In genomic region chrX:50442696-50443095, GRCm38 (mm10) we compare ENCODE assay signal across 25 mouse cellular contexts. TPM values are rescaled to one million over a fixed set of nuclear protein-coding genes. Genes with fewer than 3 reads are reported as not detected.
DNase-seq lines count a peak whose midpoint lies in the region; ATAC-seq and TF ChIP-seq lines count a peak whose summit lies in the region.
"Had no signal": no experiment of that assay in that cellular context is flagged by ENCODE, and none has a peak within 500 bp of the region (broad histone marks: within the 10 kb centered on the region; RNA-seq: fewer than 3 reads in every experiment).

No protein-coding gene starts in this region.

- WGBS in forebrain, postnatal 0 days, result 80% methylated on average over 1 of the region's 1 CpGs
- 88% methylated on average over 1 of the region's 1 CpGs for WGBS in forebrain, embryonic 15.5 days
- 93% methylated on average over 1 of the region's 1 CpGs for WGBS in midbrain, postnatal 0 days
- whole genome bisulfite sequencing in midbrain, embryonic 15.5 days, result 96% methylated on average over 1 of the region's 1 CpGs

- no peak overlapping the region for H3K4me2 ChIP-seq in forebrain, postnatal 0 days (ENCODE audit: low read depth)
- no peak overlapping the region for H3K4me2 ChIP-seq in forebrain, embryonic 15.5 days (replicated peaks)
- no peak overlapping the region for H3K4me2 ChIP-seq in midbrain, postnatal 0 days (ENCODE audit: low read depth, low read length, poor library complexity, severe bottlenecking)
- no peak overlapping the region for H3K4me2 ChIP-seq in midbrain, embryonic 15.5 days
- H3K4me2 ChIP-seq: embryonic facial prominence, embryonic 15.5 days; heart, embryonic 12.5 days had no signal

- no peaks in the 10 kb centered on the region for H3K4me1 ChIP-seq in forebrain, postnatal 0 days (ENCODE audit: insufficient read depth)
- H3K4me1 ChIP-seq in forebrain, embryonic 15.5 days, result no peaks in the 10 kb centered on the region
- H3K4me1 ChIP-seq in midbrain, postnatal 0 days (ENCODE audit: insufficient read depth, low read length), result no peaks in the 10 kb centered on the region
- no peaks in the 10 kb centered on the region for H3K4me1 ChIP-seq in midbrain, embryonic 15.5 days
- H3K4me1 ChIP-seq: embryonic facial prominence, embryonic 15.5 days; forebrain, embryonic 10.5 days; heart, embryonic 12.5 days had no signal

- no peak overlapping the region for H3K9ac ChIP-seq in forebrain, postnatal 0 days
- no peak overlapping the region for H3K9ac ChIP-seq in forebrain, embryonic 15.5 days (replicated peaks)
- no peak overlapping the region for H3K9ac ChIP-seq in midbrain, postnatal 0 days (replicated peaks; ENCODE audit: low read length, poor library complexity, severe bottlenecking)
- H3K9ac ChIP-seq in midbrain, embryonic 15.5 days, result no peak overlapping the region
- H3K9ac ChIP-seq: embryonic facial prominence, embryonic 15.5 days; heart, embryonic 12.5 days had no signal

- ATAC-seq in forebrain, postnatal 0 days, result no peak
- ATAC-seq in forebrain, embryonic 15.5 days (replicated peaks), result no peak
- no peak for ATAC-seq in midbrain, postnatal 0 days (ENCODE audit: low FRiP score)
- ATAC-seq in midbrain, embryonic 15.5 days (replicated peaks), result no peak
- ATAC-seq: hindbrain, embryonic 16.5 days had no signal

- peak; percentile 38 to 41 for DNase-seq in cerebellum, postnatal 14 days
- DNase-seq in cerebellum, adult 11 months, result no peak
- DNase-seq in forebrain, postnatal 0 days, result peak; percentile 1
- peak; percentile 51 for DNase-seq in midbrain, postnatal 0 days (ENCODE audit: low spot score)
- no peak for DNase-seq in kidney, adult 11 months
- DNase-seq: adrenal gland, adult 2 months; adrenal gland, postnatal 25 days; cerebellum, postnatal 36 days; gastrocnemius, adult 2 months; gastrocnemius, postnatal 25 days; heart, postnatal 36 days; kidney, adult 18-20 months had no signal

- TF ChIP-seq CTCF in forebrain, postnatal 0 days (IDR thresholded peaks at IDR 0.05; ENCODE audit: low read depth), result no peak
- no peak for TF ChIP-seq CTCF in midbrain, postnatal 0 days (IDR thresholded peaks at IDR 0.05)

- H3K27me3 ChIP-seq in forebrain, postnatal 0 days (ENCODE audit: insufficient read depth, low read length), result no peaks in the 10 kb centered on the region
- H3K27me3 ChIP-seq in forebrain, embryonic 15.5 days, result no peaks in the 10 kb centered on the region
- H3K27me3 ChIP-seq in midbrain, postnatal 0 days (ENCODE audit: insufficient read depth, low read length), result no peaks in the 10 kb centered on the region
- no peaks in the 10 kb centered on the region for H3K27me3 ChIP-seq in midbrain, embryonic 15.5 days (replicated peaks)
- H3K27me3 ChIP-seq: embryonic facial prominence, embryonic 15.5 days; heart, embryonic 12.5 days had no signal

- H3K9me3 ChIP-seq in forebrain, postnatal 0 days (ENCODE audit: low read length), result no peaks in the 10 kb centered on the region
- H3K9me3 ChIP-seq in forebrain, embryonic 15.5 days, result no peaks in the 10 kb centered on the region
- H3K9me3 ChIP-seq in midbrain, postnatal 0 days (ENCODE audit: low read length), result no peaks in the 10 kb centered on the region
- no peaks in the 10 kb centered on the region for H3K9me3 ChIP-seq in midbrain, embryonic 15.5 days
- H3K9me3 ChIP-seq: embryonic facial prominence, embryonic 15.5 days; forebrain, embryonic 10.5 days; heart, embryonic 12.5 days had no signal

- H3K36me3 ChIP-seq in forebrain, postnatal 0 days (ENCODE audit: insufficient read depth), result no peaks in the 10 kb centered on the region
- H3K36me3 ChIP-seq in forebrain, embryonic 15.5 days, result no peaks in the 10 kb centered on the region
- no peaks in the 10 kb centered on the region for H3K36me3 ChIP-seq in midbrain, postnatal 0 days (ENCODE audit: insufficient read depth, low read length)
- no peaks in the 10 kb centered on the region for H3K36me3 ChIP-seq in midbrain, embryonic 15.5 days (replicated peaks)
- H3K36me3 ChIP-seq: embryonic facial prominence, embryonic 15.5 days; forebrain, embryonic 10.5 days; heart, embryonic 12.5 days had no signal

- no peak overlapping the region for H3K4me3 ChIP-seq in forebrain, postnatal 0 days (ENCODE audit: low read depth, low read length)
- H3K4me3 ChIP-seq in forebrain, embryonic 15.5 days, result no peak overlapping the region
- no peak overlapping the region for H3K4me3 ChIP-seq in midbrain, postnatal 0 days (ENCODE audit: low read depth, low read length)
- no peak overlapping the region for H3K4me3 ChIP-seq in midbrain, embryonic 15.5 days
- H3K4me3 ChIP-seq: embryonic facial prominence, embryonic 15.5 days; erythroblast, embryonic 14.5 days; forebrain, embryonic 10.5 days; gastrocnemius, adult 2 months; heart, embryonic 12.5 days had no signal

- no peak overlapping the region for H3K27ac ChIP-seq in forebrain, postnatal 0 days (ENCODE audit: low read depth, low read length)
- H3K27ac ChIP-seq in forebrain, embryonic 15.5 days (replicated peaks), result no peak overlapping the region
- H3K27ac ChIP-seq in midbrain, postnatal 0 days (ENCODE audit: low read depth, low read length), result no peak overlapping the region
- no peak overlapping the region for H3K27ac ChIP-seq in midbrain, embryonic 15.5 days
- H3K27ac ChIP-seq: embryonic facial prominence, embryonic 15.5 days; forebrain, embryonic 10.5 days; gastrocnemius, adult 2 months had no signal

RNA-seq across cellular contexts. Expression of gene Olfr1324, which starts 14.4 kb away (rescaled TPM):
- total RNA-seq in forebrain, postnatal 0 days (2014; rRNA removed), result not detected in 2 replicates
- not detected in 2 replicates for polyA plus RNA-seq in forebrain, postnatal 0 days (2015; fragmentation: Nextera tagmentation; extraction: Ambion mirVana)
- not detected in 2 replicates for polyA plus RNA-seq in forebrain, embryonic 15.5 days (2015; fragmentation: Nextera tagmentation; extraction: Ambion mirVana)
- total RNA-seq in midbrain, postnatal 0 days (2014; rRNA removed), result not detected in 2 replicates
- not detected in 2 replicates for polyA plus RNA-seq in midbrain, postnatal 0 days (2015; fragmentation: Nextera tagmentation; extraction: Ambion mirVana)
- polyA plus RNA-seq in midbrain, embryonic 15.5 days (2015; fragmentation: Nextera tagmentation; extraction: Ambion mirVana), result not detected in 2 replicates
- total RNA-seq: adrenal gland, adult 2 months; adrenal gland, postnatal 25 days; gastrocnemius, adult 2 months; gastrocnemius, postnatal 25 days; granulocyte monocyte progenitor cell, adult 5-6 weeks; heart, adult 8-10 months; heart, postnatal 36 days had no signal
- polyA plus RNA-seq: adrenal gland, adult 2 months; C2C12; erythroblast, embryonic 14.5 days; forebrain, embryonic 10.5 days; heart, embryonic 12.5 days; heart, embryonic 16.5 days; hindbrain, embryonic 11.5 days; hindbrain, embryonic 16.5 days; intestine, embryonic 14.5 days had no signal

Comparison
In these comparisons a context has a peak if more than half of its experiments do, and no peak if none do; other contexts are left out.
1. DNase-seq: peak in cerebellum, postnatal 14 days (2 of 2), forebrain, postnatal 0 days (single experiment) and midbrain, postnatal 0 days (single experiment); none in cerebellum, adult 11 months (single experiment) and kidney, adult 11 months (single experiment).